Comparison of ENCODE assay signal across 17 mouse cellular contexts in the genomic region with DNA sequence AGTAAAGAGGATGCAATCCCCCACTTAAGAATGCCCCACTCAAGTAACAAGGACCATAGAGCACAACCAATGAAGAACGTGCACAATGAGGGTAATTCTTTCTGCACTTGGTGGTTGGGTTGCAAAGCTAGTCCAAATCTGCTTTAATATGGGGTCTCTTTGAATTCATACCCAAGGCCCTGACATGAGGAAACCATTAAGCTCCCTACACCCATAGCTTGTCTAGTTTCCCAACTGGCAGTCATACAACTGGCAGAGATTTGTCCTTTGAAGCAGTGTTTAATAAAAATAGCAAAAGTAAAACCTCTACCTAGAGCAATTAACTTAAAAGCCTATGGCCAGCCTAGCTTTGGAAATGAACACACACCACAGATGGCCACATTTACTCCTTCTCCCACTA.
"Had no signal": no experiment of that assay in that cellular context is flagged by ENCODE, and none has a peak within 500 bp of the region (broad histone marks: within the 10 kb centered on the region; RNA-seq: fewer than 3 reads in every experiment).

No protein-coding gene starts in this region.

- DNase-seq: lung, adult 18-20 months; lung, embryonic 14.5 days; lung, postnatal 10 days; lung, postnatal 4 days; midbrain, embryonic 14.5 days; right cerebral cortex, postnatal 14 days; thymus, adult 2 months; thymus, postnatal 25 days; thymus, postnatal 4 days had no signal

- H3K27me3 ChIP-seq: midbrain, embryonic 12.5 days; neural tube, embryonic 13.5 days; neural tube, embryonic 15.5 days; stomach, embryonic 15.5 days had no signal

- H3K27ac ChIP-seq: midbrain, embryonic 10.5 days; midbrain, embryonic 12.5 days; neural tube, embryonic 13.5 days; neural tube, embryonic 15.5 days; stomach, embryonic 15.5 days; stomach, postnatal 0 days had no signal

- H3K4me3 ChIP-seq: midbrain, embryonic 10.5 days; midbrain, embryonic 12.5 days; myocyte; neural tube, embryonic 13.5 days; neural tube, embryonic 15.5 days; stomach, embryonic 15.5 days had no signal

- ATAC-seq: midbrain, embryonic 16.5 days had no signal

- H3K4me2 ChIP-seq: lung, embryonic 14.5 days; midbrain, embryonic 12.5 days; neural tube, embryonic 13.5 days; neural tube, embryonic 15.5 days; stomach, embryonic 15.5 days had no signal

- H3K36me3 ChIP-seq: midbrain, embryonic 10.5 days; midbrain, embryonic 12.5 days; neural tube, embryonic 13.5 days; neural tube, embryonic 15.5 days; stomach, embryonic 15.5 days had no signal

- H3K4me1 ChIP-seq: midbrain, embryonic 10.5 days; midbrain, embryonic 12.5 days; neural tube, embryonic 13.5 days; neural tube, embryonic 15.5 days; stomach, embryonic 15.5 days had no signal

- H3K9me3 ChIP-seq: midbrain, embryonic 10.5 days; midbrain, embryonic 12.5 days; neural tube, embryonic 13.5 days; neural tube, embryonic 15.5 days; stomach, embryonic 15.5 days had no signal

- H3K9ac ChIP-seq: lung, embryonic 14.5 days; midbrain, embryonic 12.5 days; neural tube, embryonic 13.5 days; neural tube, embryonic 15.5 days; stomach, embryonic 15.5 days had no signal
